Mouse (Mus musculus) MEL (cell line): ENCODE measurements at regions not wholly inside any gene's neighbourhood (a gene's known extent, or its start where the extent isn't known, plus 50 kb on each side); places are given as distances from the start of the nearest gene placed in this dataset.

ENCODE experiments used
- DNase-seq: peaks from one replicate; pipeline ENCODE4 v3.0.0; 2011; ENCODE audit warnings: low read depth, low spot score
- H3K27ac ChIP-seq: 2 replicates; pipeline ENCODE4 v1.5.1; 2012; ENCODE audit warnings: low read depth, mild to moderate bottlenecking, control low read depth, low read length, moderate library complexity; ENCODE audit not compliant: control insufficient read depth
- H3K27me3 ChIP-seq, 2 experiments: fragments of 150-350 bp in 1 of 2; sonication (generic) in 1 of 2; 2 replicates each; pipeline ENCODE4 v1.6.1; 2012; ENCODE audit warnings: low read length in 2 of 2, mild to moderate bottlenecking in 2 of 2, improper control_type of control experiment in 1 of 2, moderate library complexity in 1 of 2; ENCODE audit not compliant: insufficient read depth in 2 of 2, control insufficient read depth in 1 of 2
- H3K36me3 ChIP-seq, 2 experiments: 2 replicates each; pipeline ENCODE4 v1.6.1; 2012 to 2014; ENCODE audit warnings: low read length in 2 of 2, improper control_type of control experiment in 1 of 2, inconsistent platforms in 1 of 2, mild to moderate bottlenecking in 1 of 2; ENCODE audit not compliant: insufficient read depth in 2 of 2, control insufficient read depth in 1 of 2
- H3K4me1 ChIP-seq, 2 experiments: fragments of 150-350 bp in 1 of 2; sonication (generic) in 1 of 2; 2 replicates each; pipeline ENCODE4 v1.6.1; 2012; ENCODE audit warnings: low read length in 2 of 2, improper control_type of control experiment in 1 of 2, mild to moderate bottlenecking in 1 of 2; ENCODE audit not compliant: insufficient read depth in 2 of 2, control insufficient read depth in 1 of 2
- H3K4me3 ChIP-seq, 2 experiments: fragments of 150-350 bp in 1 of 2; sonication (generic) in 1 of 2; 2 replicates each; pipeline ENCODE4 v1.5.1; 2012; ENCODE audit warnings: low read depth in 2 of 2, low read length in 2 of 2, mild to moderate bottlenecking in 2 of 2, moderate library complexity in 2 of 2, control low read depth in 1 of 2, improper control_type of control experiment in 1 of 2; ENCODE audit not compliant: control insufficient read depth in 1 of 2, insufficient read depth in 1 of 2
- H3K79me2 ChIP-seq: 2 replicates; pipeline ENCODE4 v1.6.1; 2012; ENCODE audit warnings: mild to moderate bottlenecking, low read length, moderate library complexity; ENCODE audit not compliant: control insufficient read depth, poor library complexity, insufficient read depth
- H3K9ac ChIP-seq: 2 replicates; pipeline ENCODE4 v1.6.1; 2012; ENCODE audit warnings: low read depth, mild to moderate bottlenecking, control low read depth, low read length, moderate library complexity; ENCODE audit not compliant: control insufficient read depth, poor library complexity, severe bottlenecking
- H3K9me3 ChIP-seq: fragments of 150-350 bp; sonication (generic); replicated peaks from 2 replicates; pipeline ENCODE4 v1.6.1; 2012; ENCODE audit warnings: mild to moderate bottlenecking, low read length, improper control_type of control experiment, moderate library complexity; ENCODE audit not compliant: insufficient read depth
- CHD1 ChIP-seq: IDR thresholded peaks from 2 replicates; pipeline ENCODE4 v1.6.1; 2012; ENCODE audit warnings: low read depth, mild to moderate bottlenecking, inconsistent platforms, low read length, improper control_type of control experiment
- CHD2 ChIP-seq: IDR thresholded peaks from 2 replicates; pipeline ENCODE4 v1.6.1; 2011; ENCODE audit warnings: low read length, improper control_type of control experiment
- CTCF ChIP-seq, 3 experiments: IDR thresholded peaks in 2 of 3; conservative IDR thresholded peaks in 1 of 3; 2 replicates each; pipeline ENCODE4 v1.5.1; 2011 to 2012; ENCODE audit warnings: low read length in 3 of 3, low read depth in 2 of 3, mild to moderate bottlenecking in 2 of 3, improper control_type of control experiment in 1 of 3, inconsistent platforms in 1 of 3, mixed read lengths in 1 of 3, moderate library complexity in 1 of 3; ENCODE audit not compliant: control insufficient read depth in 1 of 3, insufficient read depth in 1 of 3, poor library complexity in 1 of 3, severe bottlenecking in 1 of 3
- ELF1 ChIP-seq: IDR thresholded peaks from 2 replicates; pipeline ENCODE4 v1.6.1; 2014; ENCODE audit warnings: low read depth, mild to moderate bottlenecking, inconsistent platforms, low read length, improper control_type of control experiment, moderate library complexity
- ETS1 ChIP-seq: IDR thresholded peaks from 2 replicates; pipeline ENCODE4 v1.6.1; 2012; ENCODE audit warnings: low read depth, mild to moderate bottlenecking, inconsistent platforms, low read length, improper control_type of control experiment, moderate library complexity
- GABPA ChIP-seq: IDR thresholded peaks from 2 replicates; pipeline ENCODE4 v1.6.1; 2012; ENCODE audit warnings: low read depth, mild to moderate bottlenecking, inconsistent platforms, low read length, improper control_type of control experiment, moderate library complexity
- GATA1 ChIP-seq: IDR thresholded peaks from 2 replicates; pipeline ENCODE4 v1.6.1; 2011; ENCODE audit warnings: low read depth, low read length, improper control_type of control experiment
- JUND ChIP-seq: IDR thresholded peaks from 2 replicates; pipeline ENCODE4 v1.6.1; 2011; ENCODE audit warnings: low read depth, mild to moderate bottlenecking, improper control_type of control experiment, low read length
- MAFK ChIP-seq: IDR thresholded peaks from 2 replicates; pipeline ENCODE4 v1.6.1; 2011; ENCODE audit warnings: low read depth, mild to moderate bottlenecking, low read length, improper control_type of control experiment, borderline replicate concordance
- MAX ChIP-seq: IDR thresholded peaks from 2 replicates; pipeline ENCODE4 v1.6.1; 2011; ENCODE audit warnings: low read length, improper control_type of control experiment
- MAZ ChIP-seq: IDR thresholded peaks from 2 replicates; pipeline ENCODE4 v1.6.1; 2012; ENCODE audit warnings: low read depth, mild to moderate bottlenecking, inconsistent platforms, low read length, improper control_type of control experiment
- MEF2A ChIP-seq: IDR thresholded peaks from 2 replicates; pipeline ENCODE4 v1.6.1; 2014; ENCODE audit warnings: low read depth, mild to moderate bottlenecking, inconsistent platforms, low read length, improper control_type of control experiment; ENCODE audit not compliant: poor library complexity, insufficient replicate concordance, severe bottlenecking; ENCODE audit errors: extremely low read depth
- MYB ChIP-seq: IDR thresholded peaks from 2 replicates; pipeline ENCODE4 v1.6.1; 2011; ENCODE audit warnings: mild to moderate bottlenecking, low read depth, low read length, improper control_type of control experiment
- MYC ChIP-seq: IDR thresholded peaks from 2 replicates; pipeline ENCODE4 v1.6.1; 2011; ENCODE audit warnings: low read depth, mild to moderate bottlenecking, low read length, improper control_type of control experiment, moderate library complexity
- NELFE ChIP-seq: IDR thresholded peaks from 2 replicates; pipeline ENCODE4 v1.6.1; 2011; ENCODE audit warnings: low read depth, low read length, improper control_type of control experiment
- NRF1 ChIP-seq: IDR thresholded peaks from 2 replicates; pipeline ENCODE4 v1.6.1; 2014; ENCODE audit warnings: low read depth, mild to moderate bottlenecking, inconsistent platforms, low read length, improper control_type of control experiment, moderate library complexity; ENCODE audit not compliant: poor library complexity, insufficient read depth, severe bottlenecking
- POLR2A ChIP-seq, 2 experiments: IDR thresholded peaks; 2 replicates each; pipeline ENCODE4 v1.6.1; 2011 to 2012; ENCODE audit warnings: low read length in 2 of 2, mild to moderate bottlenecking in 2 of 2, control low read depth in 1 of 2, improper control_type of control experiment in 1 of 2, low read depth in 1 of 2, moderate library complexity in 1 of 2; ENCODE audit not compliant: control insufficient read depth in 1 of 2, insufficient read depth in 1 of 2, poor library complexity in 1 of 2
- POLR2AphosphoS2 ChIP-seq: IDR thresholded peaks from 2 replicates; pipeline ENCODE4 v1.6.1; 2011; ENCODE audit warnings: low read length, improper control_type of control experiment
- POLR2AphosphoS5 ChIP-seq: IDR thresholded peaks from 2 replicates; pipeline ENCODE4 v1.6.1; 2012; ENCODE audit warnings: low read depth, borderline replicate concordance, mild to moderate bottlenecking, inconsistent platforms, low read length, moderate library complexity, mixed read lengths
- RAD21 ChIP-seq: IDR thresholded peaks from 2 replicates; pipeline ENCODE4 v1.6.1; 2011; ENCODE audit warnings: mild to moderate bottlenecking, low read depth, low read length, improper control_type of control experiment
- RCOR1 ChIP-seq: IDR thresholded peaks from 2 replicates; pipeline ENCODE4 v1.6.1; 2012; ENCODE audit warnings: low read depth, mild to moderate bottlenecking, inconsistent platforms, low read length, improper control_type of control experiment
- SMC3 ChIP-seq: IDR thresholded peaks from 2 replicates; pipeline ENCODE4 v1.6.1; 2011; ENCODE audit warnings: low read depth, low read length, improper control_type of control experiment
- TAL1 ChIP-seq: IDR thresholded peaks from 2 replicates; pipeline ENCODE4 v1.6.1; 2012; ENCODE audit warnings: mild to moderate bottlenecking, inconsistent platforms, low read length, moderate library complexity, mixed read lengths
- TBP ChIP-seq: IDR thresholded peaks from 2 replicates; pipeline ENCODE4 v1.8.0; 2011; ENCODE audit warnings: low read depth, low read length, improper control_type of control experiment
- TCF12 ChIP-seq: IDR thresholded peaks from 2 replicates; pipeline ENCODE4 v1.6.1; 2014; ENCODE audit warnings: low read depth, mild to moderate bottlenecking, inconsistent platforms, low read length, improper control_type of control experiment, moderate library complexity
- USF2 ChIP-seq, 2 experiments: IDR thresholded peaks; 2 replicates each; pipeline ENCODE4 v1.6.1; 2011 to 2012; ENCODE audit warnings: improper control_type of control experiment in 2 of 2, low read length in 2 of 2, borderline replicate concordance in 1 of 2, inconsistent platforms in 1 of 2, low read depth in 1 of 2, mild to moderate bottlenecking in 1 of 2; ENCODE audit not compliant: insufficient read depth in 1 of 2
- ZC3H11A ChIP-seq: IDR thresholded peaks from 2 replicates; pipeline ENCODE4 v1.6.1; 2012; ENCODE audit warnings: low read depth, mild to moderate bottlenecking, inconsistent platforms, low read length, improper control_type of control experiment
- ZKSCAN1 ChIP-seq: IDR thresholded peaks from 2 replicates; pipeline ENCODE4 v1.6.1; 2012; ENCODE audit warnings: low read depth, mild to moderate bottlenecking, inconsistent platforms, low read length, improper control_type of control experiment, moderate library complexity
- ZMIZ1 ChIP-seq: IDR thresholded peaks from 2 replicates; pipeline ENCODE4 v1.6.1; 2012; ENCODE audit warnings: low read depth, mild to moderate bottlenecking, inconsistent platforms, low read length, improper control_type of control experiment, moderate library complexity
- ZNF384 ChIP-seq: IDR thresholded peaks from 2 replicates; pipeline ENCODE4 v1.6.1; 2012; ENCODE audit warnings: low read depth, mild to moderate bottlenecking, inconsistent platforms, low read length, improper control_type of control experiment

GRCm38 (mm10) chr8:6606854-6607535 lies 1501.8 kb upstream of the Slc10a2 start:
- no peaks in the 10 kb centered on the region for H3K4me1 ChIP-seq
- TF ChIP-seq CHD1 (no peak), NELFE (no peak), CHD2 (no peak), GATA1 (no peak), ETS1 (no peak), CTCF (IDR thresholded peaks at IDR 0.05 in 2 of 3, conservative IDR thresholded peaks at IDR 0.05 in 1 of 3; ENCODE audit: control insufficient read depth in 1 of 3, insufficient read depth in 1 of 3, low read depth in 2 of 3, low read length in 3 of 3, poor library complexity in 1 of 3, severe bottlenecking in 1 of 3) (no peak), POLR2AphosphoS5 (no peak), MYC (no peak), TBP (no peak), MAZ (no peak), TAL1 (no peak), POLR2AphosphoS2 (no peak), ZMIZ1 (no peak), NRF1 (no peak), SMC3 (no peak), MEF2A (no peak), ELF1 (no peak)

GRCm38 (mm10) chr8:6604232-6604804 lies 1499.2 kb upstream of the Slc10a2 start:
- Histone ChIP-seq H3K27ac (no peak overlapping the region), H3K9ac (no peak overlapping the region), H3K79me2 (no peaks in the 10 kb centered on the region), H3K9me3 (no peaks in the 10 kb centered on the region), H3K36me3 (no peaks in the 10 kb centered on the region), H3K27me3 (no peaks in the 10 kb centered on the region), H3K4me1 (no peaks in the 10 kb centered on the region), H3K4me3 (no peak overlapping the region)
- no peak for TF ChIP-seq MEF2A
- no peak for TF ChIP-seq ZNF384
- TF ChIP-seq JUND: no peak
- TF ChIP-seq MYB: no peak
- no peak for TF ChIP-seq MAX
- TF ChIP-seq ZC3H11A: no peak
- TF ChIP-seq GABPA: no peak
- no peak for TF ChIP-seq RAD21
- TF ChIP-seq MAFK: no peak
- TF ChIP-seq RCOR1: no peak
- no peak for TF ChIP-seq USF2 (IDR thresholded peaks at IDR 0.05; ENCODE audit: borderline replicate concordance in 1 of 2, insufficient read depth in 1 of 2, low read depth in 1 of 2, low read length in 2 of 2)
- TF ChIP-seq ZKSCAN1: no peak
- TF ChIP-seq TCF12: no peak
- TF ChIP-seq POLR2A (IDR thresholded peaks at IDR 0.05; ENCODE audit: control insufficient read depth in 1 of 2, insufficient read depth in 1 of 2, low read depth in 1 of 2, low read length in 2 of 2, poor library complexity in 1 of 2): no peak
- no peak for TF ChIP-seq TAL1
- DNase-seq: no peak

More at GRCm38 (mm10) chr8:6606854-6607535, 1501.8 kb upstream of the Slc10a2 start:
- H3K27ac ChIP-seq: no peak overlapping the region
- H3K4me3 ChIP-seq: no peak overlapping the region
- no peaks in the 10 kb centered on the region for H3K27me3 ChIP-seq
- no peaks in the 10 kb centered on the region for H3K36me3 ChIP-seq
- DNase-seq: peak; percentile 3
- no peak overlapping the region for H3K9ac ChIP-seq
- H3K79me2 ChIP-seq: no peaks in the 10 kb centered on the region
- no peaks in the 10 kb centered on the region for H3K9me3 ChIP-seq
